Mouse (Mus musculus) A20 (cell line): ENCODE measurements around the gene Ddx21.

Experiments
- DNase-seq: peaks from one replicate; pipeline ENCODE4 v3.0.0-alpha.2; 2011; ENCODE audit warnings: low read depth, low spot score

Ddx21 gene

DNA sequence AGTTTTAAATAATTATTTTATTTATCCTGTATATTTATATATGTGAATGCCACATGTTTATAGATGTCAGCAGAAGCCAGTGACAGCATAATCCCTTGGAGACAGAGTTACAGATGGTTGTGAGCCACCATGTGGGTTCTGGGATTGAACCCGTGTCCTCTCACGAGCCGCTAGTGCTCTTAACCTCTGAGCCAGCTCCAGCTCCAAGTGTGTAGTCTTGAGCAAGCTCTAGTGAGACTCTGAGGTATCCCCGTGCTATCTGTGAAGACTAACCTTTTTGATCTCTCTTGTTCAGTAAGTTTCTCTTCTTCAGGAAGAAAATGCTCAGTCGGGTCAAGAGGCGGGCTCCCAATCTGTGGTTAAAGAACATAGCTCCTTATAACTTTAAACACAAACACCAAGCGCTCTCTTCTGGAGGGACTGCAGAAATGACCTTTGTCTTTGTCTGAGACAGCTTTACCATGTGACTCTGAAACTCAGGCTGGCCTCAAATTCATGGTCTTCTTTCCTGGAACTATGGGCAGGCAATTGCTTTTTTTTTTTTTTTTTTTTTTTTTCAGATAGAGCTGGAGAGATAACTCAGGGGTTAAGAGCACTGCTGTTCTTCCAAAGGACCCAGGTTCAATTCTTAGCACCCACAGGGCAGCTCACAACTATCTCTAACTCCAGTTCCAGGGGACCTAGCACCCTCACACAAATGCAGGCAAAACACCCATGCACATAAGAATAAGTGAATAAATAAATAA is 31.8 kb downstream of the Ddx21 start:
- no peak for DNase-seq

- no peak for DNase-seq
Observed at GRCm38 (mm10) chr10:62568861-62569260, 33.2 kb downstream of the Ddx21 start.

- peak; percentile 64 for DNase-seq
Observed at GRCm38 (mm10) chr10:62557736-62558135, 44.3 kb downstream of the Ddx21 start.

- DNase-seq = no peak
Observed at GRCm38 (mm10) chr10:62556558-62556901, 45.6 kb downstream of the Ddx21 start.

DNA sequence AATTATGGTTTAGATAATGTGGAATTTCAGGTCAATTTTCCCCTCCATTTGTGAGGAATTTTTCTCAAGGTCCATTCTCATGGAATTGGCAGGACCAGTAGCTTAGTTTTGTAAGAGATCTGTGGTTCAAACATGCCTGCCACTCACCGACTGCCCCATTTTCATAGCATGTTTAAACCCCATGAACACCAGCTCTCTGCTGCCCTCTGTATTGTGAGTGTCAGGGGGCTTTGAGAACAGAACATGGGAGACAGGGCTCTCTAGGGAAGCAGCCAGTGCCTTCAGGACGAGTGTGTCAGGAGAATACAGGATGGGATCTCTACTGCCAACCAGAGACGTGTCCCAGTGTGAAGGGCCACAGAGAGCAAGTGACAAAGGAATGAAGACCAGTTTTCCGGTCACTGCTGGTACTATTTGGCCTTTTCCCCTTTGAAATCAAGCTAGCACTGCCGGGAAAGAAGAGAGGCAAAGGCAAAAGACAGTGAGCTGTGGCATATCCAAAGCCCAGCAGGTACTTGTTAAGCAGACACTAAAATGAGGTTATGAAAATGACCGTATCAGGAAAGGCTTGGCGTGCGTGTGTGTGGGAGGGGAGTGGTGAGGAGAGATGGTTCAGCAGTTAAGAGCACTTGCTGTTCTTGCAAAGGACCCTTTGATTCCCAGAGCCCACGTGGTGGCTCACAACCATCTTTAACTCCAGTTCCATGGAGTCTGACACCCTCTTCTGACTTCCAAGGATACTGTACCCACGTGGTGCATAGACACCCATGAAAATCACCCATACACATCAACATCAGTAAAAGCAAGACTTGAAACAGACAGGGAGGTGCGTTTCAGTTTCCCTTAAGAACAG is 46.1 kb downstream of the Ddx21 start:
- no peak for DNase-seq

DNA sequence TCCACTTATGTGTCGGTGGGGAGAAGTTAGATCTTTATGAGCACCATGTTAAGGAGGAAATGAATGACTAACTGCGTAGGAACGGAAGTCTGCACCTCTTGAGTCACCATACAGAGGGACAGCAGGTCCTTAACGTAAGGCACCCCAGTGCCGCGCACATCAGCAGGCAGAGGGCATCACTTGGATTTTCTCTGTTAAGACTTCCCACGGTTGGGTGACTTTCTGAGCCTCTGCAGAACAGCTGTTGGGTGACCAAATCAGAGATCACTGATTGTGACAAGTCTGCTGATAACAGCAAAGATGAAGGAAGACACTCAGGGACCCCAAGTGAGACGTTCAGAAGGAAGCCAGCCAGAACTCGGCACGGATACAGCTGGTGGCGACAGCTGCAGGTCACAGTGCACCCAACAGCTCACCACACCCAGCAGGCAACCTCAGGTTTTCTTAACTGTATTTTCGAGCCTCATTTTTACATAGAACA is 48.4 kb downstream of the Ddx21 start:
- DNase-seq = peak; percentile 82

GRCm38 (mm10) chr10:62550787-62551300 is 51.2 kb downstream of the Ddx21 start:
- DNase-seq = no peak

GRCm38 (mm10) chr10:62549523-62550166 is 52.4 kb downstream of the Ddx21 start:
- peak; percentile 87 for DNase-seq

- DNase-seq = no peak
Observed at GRCm38 (mm10) chr10:62546441-62546840, 55.6 kb downstream of the Ddx21 start.

DNA sequence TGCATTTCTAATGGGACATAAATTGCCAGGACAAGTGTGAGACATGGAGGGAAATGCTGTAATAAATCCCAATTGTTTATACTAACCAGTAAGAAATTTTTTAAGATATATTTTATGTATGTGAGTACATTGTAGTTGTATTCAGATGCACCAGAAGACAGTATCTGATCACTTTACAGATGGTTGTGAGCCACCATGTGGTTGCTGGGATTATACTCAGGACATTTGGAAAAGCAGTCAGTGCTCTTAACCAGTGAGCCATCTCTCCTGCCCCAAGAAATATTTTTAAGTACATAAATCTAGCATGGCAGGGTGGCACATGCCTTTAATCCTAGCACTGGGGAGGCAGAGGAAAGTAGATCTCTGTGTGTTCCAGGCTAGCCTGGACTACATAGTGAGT is 56.3 kb downstream of the Ddx21 start:
- DNase-seq = no peak

DNA sequence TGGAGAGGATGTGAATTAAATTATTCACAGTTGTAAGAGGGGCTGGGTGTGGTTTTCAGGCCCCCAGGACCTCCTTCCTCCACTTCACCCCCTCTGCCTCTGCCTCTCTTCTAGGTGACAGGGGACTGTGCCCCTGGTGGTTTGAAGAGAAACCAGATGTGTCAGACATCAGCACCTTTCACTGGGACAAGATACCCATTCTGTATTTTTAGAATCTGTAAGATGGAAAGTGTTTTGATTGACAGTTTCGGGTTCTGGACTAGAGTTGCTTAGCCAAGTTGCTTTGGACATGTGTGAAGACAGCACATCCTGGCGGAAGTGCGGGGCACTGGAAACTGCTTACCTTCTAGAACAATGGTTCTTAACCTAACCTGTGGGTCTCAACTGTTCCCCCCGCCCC is 57.8 kb downstream of the Ddx21 start:
- DNase-seq = peak; percentile 75

DNA sequence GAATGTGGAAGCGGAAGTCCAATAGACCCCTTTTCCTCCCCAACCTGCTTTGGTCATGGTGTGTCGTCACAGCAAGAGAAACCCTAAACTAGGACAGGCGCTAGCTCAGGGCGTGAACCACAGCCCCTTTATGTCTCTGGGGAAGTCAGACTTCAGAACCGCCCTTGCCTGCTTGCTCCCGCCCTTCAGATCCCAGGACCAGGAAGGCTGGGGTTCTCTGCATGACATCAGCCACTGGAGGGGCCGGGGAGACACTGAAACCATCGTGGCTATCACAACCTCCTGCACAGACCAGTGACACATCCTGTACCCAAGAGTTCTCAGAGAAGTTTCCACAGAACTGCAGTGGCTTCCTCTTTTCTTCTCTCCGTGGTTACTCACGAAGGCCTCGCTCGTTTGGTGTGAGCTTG is 58.7 kb downstream of the Ddx21 start:
- peak; percentile 92 for DNase-seq

GRCm38 (mm10) chr10:62542928-62543327 is 59.2 kb downstream of the Ddx21 start:
- no peak for DNase-seq

DNA sequence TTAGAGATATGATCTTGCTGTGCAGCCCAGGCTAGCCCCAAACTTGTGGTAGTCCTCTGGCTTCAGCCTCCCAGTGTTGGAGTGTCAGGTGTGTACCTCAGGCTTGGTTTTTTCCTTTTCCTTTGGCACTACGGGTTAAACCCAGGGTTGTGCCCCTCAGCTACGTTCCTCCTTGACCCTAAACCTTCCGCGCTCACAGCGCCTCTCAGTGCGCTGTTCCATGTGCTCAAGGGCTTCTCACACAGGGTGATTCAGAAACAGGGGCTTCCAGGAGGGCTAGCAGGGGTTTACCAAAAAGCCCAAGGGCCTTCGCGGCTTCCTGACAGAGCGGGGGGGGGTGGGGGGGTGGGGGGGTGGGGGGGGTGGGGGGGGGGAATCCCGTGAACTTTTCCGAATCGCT is 59.6 kb downstream of the Ddx21 start:
- peak; percentile 63 for DNase-seq

DNA sequence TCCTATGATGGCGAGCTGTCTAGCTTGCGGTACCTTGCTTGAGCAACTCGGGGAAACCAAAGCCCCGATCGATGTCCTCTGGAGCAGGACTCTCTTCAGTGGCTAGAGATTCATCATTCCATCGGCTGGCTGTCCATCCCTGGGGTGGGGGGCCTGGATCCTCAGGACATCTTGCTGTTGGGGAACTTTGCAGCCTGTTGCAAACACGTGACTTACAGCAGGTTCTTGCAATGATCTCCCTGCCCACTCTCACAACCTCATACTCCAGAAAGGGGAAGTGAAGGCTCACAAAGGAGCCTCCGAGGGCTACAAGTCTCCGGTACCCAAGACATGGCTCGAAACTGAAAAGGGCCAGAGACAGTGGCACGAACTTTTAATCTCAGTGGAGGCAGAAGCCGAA is 60.6 kb downstream of the Ddx21 start:
- peak; percentile 94 for DNase-seq

DNA sequence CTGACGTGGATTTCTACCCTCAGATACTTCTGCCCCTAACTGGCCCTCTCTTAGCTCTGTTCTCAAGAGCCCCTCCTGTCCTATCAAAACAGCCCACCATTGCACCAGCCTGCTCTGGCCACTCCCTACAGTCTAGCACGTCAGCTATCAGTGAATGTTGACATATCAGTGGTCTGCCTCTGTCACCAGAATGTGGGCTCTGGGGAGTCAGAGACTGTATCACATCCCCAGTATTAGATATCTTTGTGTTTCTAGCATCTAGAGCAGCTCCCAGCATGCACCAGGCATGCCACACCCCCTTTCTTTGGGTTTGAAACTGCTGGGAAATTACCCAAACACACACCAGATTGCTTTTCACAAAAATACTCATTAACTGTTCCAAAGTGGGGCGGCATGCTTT is 61.3 kb downstream of the Ddx21 start:
- no peak for DNase-seq

DNA sequence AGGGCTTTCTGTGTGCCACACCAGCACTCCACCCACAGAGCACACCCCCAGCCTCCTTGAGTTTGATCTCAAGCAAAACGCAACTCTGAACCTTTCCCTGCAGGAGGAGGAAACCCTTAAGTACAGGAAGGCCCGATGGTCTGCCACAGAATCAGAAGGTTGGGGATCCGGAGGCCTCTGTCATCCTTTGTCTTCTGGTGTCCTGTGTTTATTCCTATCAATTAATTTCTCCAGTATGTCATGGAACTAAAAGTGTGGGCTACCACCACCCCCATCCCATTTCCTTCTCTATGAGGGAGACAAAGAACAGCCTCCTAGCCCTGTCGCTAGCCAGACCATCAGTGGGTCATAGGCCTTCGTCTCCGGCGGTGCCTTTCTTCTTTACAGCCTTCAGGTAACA is 67.6 kb downstream of the Ddx21 start:
- no peak for DNase-seq

GRCm38 (mm10) chr10:62532832-62533231 is 69.2 kb downstream of the Ddx21 start:
- DNase-seq = no peak
